Mouse (Mus musculus) forebrain, embryonic 15.5 days (tissue): ENCODE measurements around the gene Asxl1. TPM values are rescaled to one million over a fixed set of nuclear protein-coding genes. Genes with fewer than 3 reads are reported as not detected.

Experiments
- ATAC-seq: fragments of 200-750 bp; cut with Nextera tagmentation; replicated peaks from 2 replicates; pipeline ENCODE4 v1.8.0; 2017; ENCODE audit warnings: mild to moderate bottlenecking, moderate TSS enrichment, moderate library complexity
- H3K27ac ChIP-seq: fragments of 300-500 bp; sonication (generic); replicated peaks from 2 replicates; pipeline ENCODE4 v1.5.1; 2015; ENCODE audit warnings: mild to moderate bottlenecking, inconsistent platforms
- H3K27me3 ChIP-seq: fragments of 300-500 bp; sonication (generic); 2 replicates; pipeline ENCODE4 v1.6.1; 2015; ENCODE audit warnings: inconsistent platforms
- H3K36me3 ChIP-seq: fragments of 300-500 bp; sonication (generic); 2 replicates; pipeline ENCODE4 v1.6.1; 2015; ENCODE audit warnings: mild to moderate bottlenecking, inconsistent platforms
- H3K4me1 ChIP-seq: fragments of 300-500 bp; sonication (generic); 2 replicates; pipeline ENCODE4 v1.6.1; 2015; ENCODE audit warnings: inconsistent platforms
- H3K4me2 ChIP-seq: fragments of 300-500 bp; sonication (generic); replicated peaks from 2 replicates; pipeline ENCODE4 v1.6.1; 2015; ENCODE audit warnings: mild to moderate bottlenecking, inconsistent platforms
- H3K4me3 ChIP-seq: fragments of 300-500 bp; sonication (generic); 2 replicates; pipeline ENCODE4 v1.5.1; 2015; ENCODE audit warnings: mild to moderate bottlenecking, inconsistent platforms
- H3K9ac ChIP-seq: fragments of 300-500 bp; sonication (generic); replicated peaks from 2 replicates; pipeline ENCODE4 v1.6.1; 2015; ENCODE audit warnings: mild to moderate bottlenecking, inconsistent platforms
- H3K9me3 ChIP-seq: fragments of 300-500 bp; sonication (generic); 2 replicates; pipeline ENCODE4 v1.6.1; 2016; ENCODE audit warnings: inconsistent platforms
- WGBS: fragments of 180-500 bp; shearing (Covaris S2); methylation state at CpG from one replicate; pipeline ENCODE4 v1.1.7; 2015; ENCODE audit warnings: mixed read lengths; 5-methylcytosine and 5-hydroxymethylcytosine counted together
- polyA plus RNA-seq: library from polyadenylated mRNA; unstranded; fragments of >200 nt; fragmentation: Nextera tagmentation; extraction: Ambion mirVana; gene quantifications from 2 replicates; pipeline ENCODE4 v1.2.1, GENCODE M21; 2015

Gene Asxl1
- 13.1 and 17.1 TPM in 2 replicates for polyA plus RNA-seq

DNA sequence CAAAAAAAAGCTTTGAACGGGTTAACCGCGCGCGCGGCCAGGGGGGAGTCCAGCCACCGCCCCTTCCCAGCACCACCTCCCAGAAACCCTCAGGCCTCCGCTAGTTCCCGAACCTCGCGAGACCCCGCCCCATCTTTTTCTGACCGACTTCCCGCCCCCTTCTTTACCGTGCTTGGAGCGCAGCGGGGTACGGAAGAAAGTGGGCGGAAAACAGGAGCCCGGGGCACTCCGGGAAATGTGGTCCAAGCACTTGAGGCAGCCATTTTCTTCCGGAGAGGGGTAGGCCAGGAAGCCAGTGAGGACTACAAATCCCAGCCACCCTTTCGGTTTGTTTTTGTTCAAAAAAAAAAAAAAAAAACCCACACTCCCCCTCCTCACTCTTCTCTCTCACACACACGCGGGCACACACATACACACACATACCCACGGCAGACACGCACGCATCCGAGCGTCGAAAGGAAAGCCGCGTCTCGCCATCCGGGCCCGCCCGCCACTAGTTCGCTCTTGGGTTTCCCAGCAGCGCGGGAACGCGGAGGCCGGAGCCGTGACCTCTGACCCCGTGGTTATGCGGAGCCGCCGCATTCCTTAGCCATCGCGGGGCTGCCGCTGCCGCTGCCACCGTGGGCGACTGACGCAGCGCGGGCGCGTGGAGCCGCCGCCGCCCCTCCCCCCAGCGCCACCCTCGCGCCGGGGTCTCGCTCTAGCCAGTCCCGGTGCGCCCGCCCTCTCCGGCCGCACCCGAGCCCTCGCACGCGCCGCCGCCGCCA, at the start of gene Asxl1:
Gene Asxl1, plus strand, starts transcription at position 376 of the 767 bp plus-strand sequence.
- Histone ChIP-seq H3K27me3 (no peaks in the 10 kb centered on the region), H3K36me3 (no peaks in the 10 kb centered on the region), H3K4me1 (peaks cover 43% of the 10 kb centered on the region), H3K4me2 (peak within 1 kb of the TSS; percentile 65), H3K9me3 (no peaks in the 10 kb centered on the region), H3K9ac (peak within 1 kb of the TSS; percentile 82), H3K27ac (peak within 1 kb of the TSS; percentile 98), H3K4me3 (peak within 1 kb of the TSS; percentile 91)
- peak; percentile 98 for ATAC-seq
- WGBS = under 1% methylated on average over 61 of the region's 79 CpGs

DNA sequence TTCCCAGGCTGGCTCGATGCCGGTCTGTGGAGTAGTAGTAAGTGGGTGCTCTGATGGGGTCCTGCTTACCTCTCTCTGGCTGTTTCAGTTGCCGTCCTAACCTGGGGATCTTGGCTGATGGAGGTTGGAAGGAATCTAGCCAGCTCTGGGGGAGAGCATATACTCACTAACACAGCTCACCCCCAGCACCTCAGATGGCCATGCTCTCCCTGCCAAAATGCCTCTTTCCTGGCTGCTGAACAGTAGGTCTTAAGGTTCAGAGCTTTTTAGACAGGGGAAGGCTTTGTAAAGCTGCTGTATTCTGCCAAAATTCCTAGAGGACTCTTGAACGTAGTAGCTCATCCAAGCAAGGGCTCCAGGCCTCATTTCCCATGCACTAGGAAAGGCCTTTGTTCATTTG, 47.9 kb upstream of the Asxl1 start:
- no peak overlapping the region for H3K27ac ChIP-seq
- no peak overlapping the region for H3K9ac ChIP-seq
- H3K36me3 ChIP-seq = no peaks in the 10 kb centered on the region
- H3K4me3 ChIP-seq = no peak overlapping the region
- no peaks in the 10 kb centered on the region for H3K9me3 ChIP-seq
- WGBS = 86% methylated on average over 4 of the region's 4 CpGs
- no peak overlapping the region for H3K4me2 ChIP-seq
- ATAC-seq = no peak
- H3K4me1 ChIP-seq = peaks cover 2% of the 10 kb centered on the region
- no peaks in the 10 kb centered on the region for H3K27me3 ChIP-seq

DNA sequence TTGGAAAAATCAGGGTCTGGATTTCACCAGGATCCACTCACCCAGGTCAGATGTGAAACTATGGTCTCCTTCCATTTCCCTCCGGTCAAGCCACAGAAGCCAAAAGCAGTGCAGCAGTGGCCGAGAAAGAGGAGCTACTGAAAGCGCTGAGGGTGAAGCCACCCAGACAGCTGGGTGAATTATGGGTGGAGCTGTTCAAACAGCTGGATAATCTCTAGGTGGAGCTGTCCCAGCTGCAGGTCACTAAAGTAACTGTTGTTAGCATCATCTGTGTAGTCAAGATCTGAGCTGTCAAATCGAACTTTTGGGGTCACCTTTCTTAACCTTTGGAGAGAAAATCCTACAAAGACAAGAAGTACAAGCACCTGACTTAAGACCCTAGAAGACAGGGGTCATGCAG, 47.2 kb upstream of the Asxl1 start:
- no peak overlapping the region for H3K27ac ChIP-seq
- no peak overlapping the region for H3K9ac ChIP-seq
- H3K9me3 ChIP-seq = no peaks in the 10 kb centered on the region
- H3K4me2 ChIP-seq = no peak overlapping the region
- H3K4me3 ChIP-seq = no peak overlapping the region
- H3K4me1 ChIP-seq = no peaks in the 10 kb centered on the region
- no peaks in the 10 kb centered on the region for H3K27me3 ChIP-seq
- no peak for ATAC-seq
- 81% methylated on average over 4 of the region's 4 CpGs for WGBS
- H3K36me3 ChIP-seq = no peaks in the 10 kb centered on the region

DNA sequence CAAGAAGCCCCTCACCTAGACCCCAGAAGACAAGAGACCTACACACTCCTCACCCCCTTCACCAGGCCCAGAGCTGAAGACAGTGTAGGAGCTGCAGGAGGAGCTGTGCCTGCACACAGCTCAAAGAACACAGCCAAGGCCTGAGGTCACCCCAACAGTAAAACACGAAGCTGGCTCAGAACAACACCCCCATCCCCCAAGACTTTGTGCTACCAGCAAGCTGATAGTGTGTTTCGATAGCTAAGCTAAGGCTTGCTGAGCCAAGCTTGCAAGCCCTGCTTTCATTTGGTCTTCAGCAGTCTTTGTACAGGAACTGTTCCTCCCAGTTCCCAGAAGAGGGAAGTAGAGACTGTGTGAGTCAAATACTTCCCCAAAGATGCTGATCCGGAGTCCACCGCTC, 46.8 kb upstream of the Asxl1 start:
- H3K4me1 ChIP-seq = no peaks in the 10 kb centered on the region
- no peaks in the 10 kb centered on the region for H3K36me3 ChIP-seq
- no peak overlapping the region for H3K9ac ChIP-seq
- no peak overlapping the region for H3K4me3 ChIP-seq
- no peak for ATAC-seq
- H3K9me3 ChIP-seq = no peaks in the 10 kb centered on the region
- 82% methylated on average over 4 of the region's 4 CpGs for WGBS
- H3K4me2 ChIP-seq = no peak overlapping the region
- no peak overlapping the region for H3K27ac ChIP-seq
- H3K27me3 ChIP-seq = no peaks in the 10 kb centered on the region

DNA sequence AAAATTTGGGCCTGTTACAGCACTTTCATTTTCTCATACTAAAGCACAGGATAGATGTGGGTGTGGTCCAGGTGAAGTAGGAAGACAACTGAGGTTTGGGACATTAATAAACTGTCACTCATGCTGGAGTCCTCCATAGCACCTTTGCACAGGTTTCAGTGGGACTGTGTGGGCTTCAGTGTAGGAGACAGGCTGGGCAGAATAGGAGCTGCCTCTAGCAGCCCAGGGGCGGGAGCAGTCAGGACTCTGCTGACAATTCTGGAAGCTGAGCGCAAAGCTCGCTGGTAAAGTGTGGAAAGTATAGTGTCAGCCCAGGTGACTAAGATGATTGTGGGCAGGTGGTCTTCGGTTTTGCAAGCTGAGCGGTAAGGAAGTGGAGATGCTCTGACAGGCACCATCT, 44.5 kb upstream of the Asxl1 start:
- H3K4me3 ChIP-seq = no peak overlapping the region
- no peak overlapping the region for H3K27ac ChIP-seq
- no peak overlapping the region for H3K4me2 ChIP-seq
- H3K9me3 ChIP-seq = no peaks in the 10 kb centered on the region
- no peaks in the 10 kb centered on the region for H3K36me3 ChIP-seq
- no peak overlapping the region for H3K9ac ChIP-seq
- WGBS = 93% methylated on average over 5 of the region's 5 CpGs
- no peaks in the 10 kb centered on the region for H3K4me1 ChIP-seq
- H3K27me3 ChIP-seq = no peaks in the 10 kb centered on the region
- no peak for ATAC-seq

DNA sequence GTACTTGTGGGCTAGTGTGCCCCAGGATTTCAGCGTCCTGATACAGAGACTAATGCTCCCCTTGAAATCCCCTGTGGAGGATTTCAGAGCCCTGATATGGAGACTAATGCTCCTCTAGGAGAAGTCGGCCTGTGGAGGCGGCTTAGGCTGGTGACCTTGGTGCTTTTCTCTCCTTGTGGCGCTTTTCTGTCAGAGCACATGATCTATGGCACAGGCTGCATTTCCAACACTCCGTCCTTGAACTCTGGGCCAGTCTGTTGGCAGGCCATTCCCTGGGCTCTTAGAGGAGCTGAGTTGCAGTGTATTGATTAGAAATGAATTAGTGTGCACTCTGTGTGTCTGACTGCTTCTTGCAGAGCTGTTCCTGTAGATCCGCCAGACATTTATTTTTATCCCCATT, 40.4 kb upstream of the Asxl1 start:
- H3K4me3 ChIP-seq = no peak overlapping the region
- H3K27me3 ChIP-seq = no peaks in the 10 kb centered on the region
- H3K27ac ChIP-seq = no peak overlapping the region
- WGBS = 85% methylated on average over 6 of the region's 6 CpGs
- H3K9ac ChIP-seq = no peak overlapping the region
- H3K36me3 ChIP-seq = no peaks in the 10 kb centered on the region
- no peaks in the 10 kb centered on the region for H3K9me3 ChIP-seq
- H3K4me1 ChIP-seq = no peaks in the 10 kb centered on the region
- ATAC-seq = no peak
- no peak overlapping the region for H3K4me2 ChIP-seq

GRCm38 (mm10) chr2:153308586-153308985, 37.0 kb upstream of the Asxl1 start:
- Histone ChIP-seq H3K27ac (no peak overlapping the region), H3K9me3 (no peaks in the 10 kb centered on the region), H3K36me3 (no peaks in the 10 kb centered on the region), H3K27me3 (no peaks in the 10 kb centered on the region), H3K4me2 (no peak overlapping the region), H3K4me3 (no peak overlapping the region), H3K4me1 (no peaks in the 10 kb centered on the region), H3K9ac (no peak overlapping the region)
- WGBS = 91% methylated on average over 7 of the region's 7 CpGs
- ATAC-seq = no peak

DNA sequence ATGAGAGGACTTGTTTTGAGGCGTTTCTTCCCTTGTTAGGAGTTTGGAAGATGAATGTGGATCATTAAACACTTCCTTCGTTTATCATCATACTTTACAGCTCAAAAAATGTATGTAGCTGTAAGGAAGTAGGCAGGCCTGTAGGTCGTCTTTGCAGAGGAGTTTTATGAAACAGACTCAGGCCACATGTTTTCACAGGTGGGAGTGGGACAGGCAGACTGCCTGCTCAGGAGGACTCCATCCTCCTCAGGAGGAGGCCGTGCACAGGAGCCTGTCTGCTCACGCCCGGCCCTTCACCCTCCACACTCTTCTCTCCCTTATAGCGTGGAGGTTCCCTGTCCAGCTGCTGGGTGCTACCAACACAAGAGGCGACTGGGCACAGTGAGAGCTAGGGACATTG, 36.5 kb upstream of the Asxl1 start:
- H3K4me2 ChIP-seq = no peak overlapping the region
- H3K27ac ChIP-seq = no peak overlapping the region
- H3K27me3 ChIP-seq = no peaks in the 10 kb centered on the region
- no peaks in the 10 kb centered on the region for H3K36me3 ChIP-seq
- no peaks in the 10 kb centered on the region for H3K4me1 ChIP-seq
- 84% methylated on average over 8 of the region's 8 CpGs for WGBS
- H3K4me3 ChIP-seq = no peak overlapping the region
- no peak for ATAC-seq
- H3K9me3 ChIP-seq = no peaks in the 10 kb centered on the region
- no peak overlapping the region for H3K9ac ChIP-seq

GRCm38 (mm10) chr2:153310228-153310627, 35.4 kb upstream of the Asxl1 start:
- no peaks in the 10 kb centered on the region for H3K4me1 ChIP-seq
- ATAC-seq = no peak
- H3K27me3 ChIP-seq = no peaks in the 10 kb centered on the region
- H3K9me3 ChIP-seq = no peaks in the 10 kb centered on the region
- no peak overlapping the region for H3K27ac ChIP-seq
- no peak overlapping the region for H3K9ac ChIP-seq
- 75% methylated on average over 6 of the region's 6 CpGs for WGBS
- H3K4me3 ChIP-seq = no peak overlapping the region
- H3K36me3 ChIP-seq = no peaks in the 10 kb centered on the region
- H3K4me2 ChIP-seq = no peak overlapping the region

GRCm38 (mm10) chr2:153312884-153313283, 32.7 kb upstream of the Asxl1 start:
- H3K36me3 ChIP-seq = peaks cover 18% of the 10 kb centered on the region
- no peak overlapping the region for H3K9ac ChIP-seq
- no peak overlapping the region for H3K4me2 ChIP-seq
- H3K27ac ChIP-seq = no peak overlapping the region
- no peaks in the 10 kb centered on the region for H3K4me1 ChIP-seq
- H3K4me3 ChIP-seq = no peak overlapping the region
- no peak for ATAC-seq
- no peaks in the 10 kb centered on the region for H3K9me3 ChIP-seq
- WGBS = 85% methylated on average over 9 of the region's 9 CpGs
- no peaks in the 10 kb centered on the region for H3K27me3 ChIP-seq

- 92% methylated on average over 4 of the region's 4 CpGs for WGBS
- Histone ChIP-seq H3K4me2 (no peak overlapping the region), H3K9ac (no peak overlapping the region), H3K9me3 (no peaks in the 10 kb centered on the region), H3K27ac (no peak overlapping the region), H3K4me3 (no peak overlapping the region), H3K4me1 (no peaks in the 10 kb centered on the region), H3K36me3 (peaks cover 50% of the 10 kb centered on the region), H3K27me3 (no peaks in the 10 kb centered on the region)
- ATAC-seq = no peak
These were observed 27.2 kb upstream of the Asxl1 start for GRCm38 (mm10) chr2:153318408-153318807.

DNA sequence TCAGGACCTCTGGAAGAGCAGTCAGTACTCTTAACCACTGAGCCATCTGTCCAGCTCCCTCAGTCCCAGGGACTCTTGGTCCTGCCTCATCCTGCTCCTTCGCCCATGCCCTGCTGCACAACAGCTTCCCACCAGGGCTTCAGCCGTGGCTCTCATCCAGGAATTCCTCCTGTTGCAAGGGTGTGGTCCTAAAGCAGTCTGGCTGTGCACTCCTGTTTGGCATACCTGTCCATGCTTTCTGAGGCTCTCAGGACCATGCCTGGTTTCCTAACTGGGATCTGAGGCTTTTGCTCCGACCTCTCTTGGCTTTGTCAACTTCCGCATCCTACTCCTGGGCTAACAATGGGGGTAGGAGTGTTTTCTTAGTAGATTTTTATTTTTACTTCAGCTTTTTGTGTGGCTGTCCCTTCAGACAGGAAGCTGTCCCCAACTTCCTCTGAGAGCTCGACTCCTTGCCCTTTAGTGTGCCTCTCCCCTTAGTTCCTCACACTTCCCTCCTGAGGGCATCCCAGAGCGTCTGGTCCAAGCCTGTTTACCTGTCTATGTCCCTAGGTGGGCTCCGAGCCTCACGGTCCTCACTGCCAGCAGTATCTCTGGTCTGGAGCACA, 26.5 kb upstream of the Asxl1 start:
- no peak overlapping the region for H3K4me3 ChIP-seq
- no peak overlapping the region for H3K9ac ChIP-seq
- no peaks in the 10 kb centered on the region for H3K9me3 ChIP-seq
- no peak for ATAC-seq
- H3K27ac ChIP-seq = no peak overlapping the region
- no peak overlapping the region for H3K4me2 ChIP-seq
- no peaks in the 10 kb centered on the region for H3K27me3 ChIP-seq
- H3K4me1 ChIP-seq = no peaks in the 10 kb centered on the region
- peaks cover 57% of the 10 kb centered on the region for H3K36me3 ChIP-seq
- 93% methylated on average over 8 of the region's 8 CpGs for WGBS
